Comparison of ENCODE assay signal across 9 mouse cellular contexts in the genomic region with DNA sequence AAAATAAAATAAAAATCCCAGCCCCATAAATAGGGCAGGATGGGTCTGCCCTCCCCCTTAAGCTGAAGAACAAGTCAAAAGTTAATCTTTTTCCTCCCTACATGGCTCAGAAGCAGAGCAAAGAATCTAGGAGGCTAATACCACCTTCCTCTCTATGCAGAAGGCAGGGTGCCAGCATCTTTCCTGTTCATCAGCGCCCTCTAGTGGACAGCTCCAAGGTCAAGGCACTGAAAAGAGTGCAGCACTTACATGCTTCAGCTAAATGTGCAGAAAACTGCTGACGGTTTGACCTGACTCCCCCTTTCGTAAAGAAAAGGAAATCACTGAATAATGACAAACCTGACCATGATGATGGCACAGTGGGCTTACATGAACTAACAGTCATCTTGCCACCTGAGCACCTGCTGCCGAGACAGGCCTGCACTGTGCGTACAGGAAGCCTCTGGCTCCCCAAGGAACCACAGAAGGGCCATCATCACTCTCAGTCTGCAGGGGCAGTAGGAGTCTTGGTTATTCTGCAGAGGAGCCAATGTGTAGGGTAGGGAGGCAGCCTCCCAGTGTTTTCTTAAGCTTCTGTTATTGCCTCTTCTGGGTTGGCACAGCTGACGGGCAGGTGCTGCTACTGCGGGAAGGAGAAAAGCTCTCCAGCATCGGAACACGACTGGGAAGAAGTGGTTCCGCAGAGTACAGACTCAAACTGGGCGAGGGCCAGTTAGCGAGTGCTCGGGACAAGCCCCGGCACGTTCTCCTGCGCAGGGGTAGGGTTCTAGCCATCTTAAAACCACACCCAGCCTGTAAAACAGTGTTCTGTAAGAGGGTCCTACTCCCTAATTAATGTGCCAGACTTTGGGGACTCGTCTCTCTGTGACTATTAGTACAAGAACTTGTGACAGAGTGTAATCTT.
DNase-seq lines count a peak whose midpoint lies in the region; ATAC-seq and TF ChIP-seq lines count a peak whose summit lies in the region.
"Had no signal": no experiment of that assay in that cellular context is flagged by ENCODE, and none has a peak within 500 bp of the region (broad histone marks: within the 10 kb centered on the region; RNA-seq: fewer than 3 reads in every experiment).

No protein-coding gene starts in this region.

- no peak overlapping the region for H3K4me3 ChIP-seq in left cerebral cortex, adult 2 months
- H3K4me3 ChIP-seq: stomach, embryonic 15.5 days had no signal

- TF ChIP-seq CTCF in left cerebral cortex, adult 2 months (IDR thresholded peaks at IDR 0.05): peak; percentile 79

- intact Hi-C loops in left cerebral cortex, adult 2 months (cut with DNase I): loop anchor here (2.0 kb wide), 1 partner anchor 28 kb away; no protein-coding TSS in a partner anchor

- ATAC-seq in inflammation-experienced regulatory T-cells, adult 6 months: peak; percentile 81
- ATAC-seq in megakaryocyte progenitor cell, adult 5-6 weeks (replicated peaks; ENCODE audit: poor library complexity): peak; percentile 91

- peak; percentile 71 to 93 for DNase-seq in adrenal gland, adult (ENCODE audit: inconsistent age in 2 of 2, low spot score in 1 of 2)
- peak; percentile 75 to 85 for DNase-seq in cerebellum, postnatal 36 days
- DNase-seq in gastrocnemius, adult 18-20 months (ENCODE audit: low spot score): peak; percentile 78
- DNase-seq in left cerebral cortex, adult 2 months (ENCODE audit: extremely low spot score in 1 of 2, low spot score in 2 of 2): peak; percentile 80 to 82
- DNase-seq in right cerebral cortex, postnatal 10 days (ENCODE audit: low spot score in 2 of 2): peak; percentile 84 to 90
- DNase-seq in urinary bladder, postnatal 36 days (ENCODE audit: low spot score in 2 of 2): peak; percentile 68 to 76

- peak overlapping the region; percentile 86 for H3K27ac ChIP-seq in left cerebral cortex, adult 2 months
- H3K27ac ChIP-seq: stomach, embryonic 15.5 days had no signal
